In the genomic region with DNA sequence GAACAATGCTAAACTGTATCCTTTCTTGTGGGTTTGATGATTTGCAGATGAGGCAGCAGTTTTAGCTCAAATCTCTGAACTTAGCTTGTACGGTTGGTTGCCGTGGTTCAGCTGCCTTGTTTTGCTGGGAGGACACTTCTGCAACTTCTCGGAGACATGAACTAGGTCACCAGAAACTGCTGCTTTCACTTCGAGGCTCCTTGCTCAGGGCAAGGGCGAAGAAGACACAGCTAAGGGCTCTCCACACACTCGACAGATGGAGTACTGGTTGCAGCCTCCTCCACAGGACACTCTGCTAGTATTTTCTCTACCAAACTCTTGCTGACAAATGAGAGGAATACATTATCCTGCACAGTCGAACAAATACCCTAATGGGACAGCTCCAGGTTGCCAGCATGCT, we compare ENCODE assay signal across 8 mouse cellular contexts.
A peak's percentile ranks its signal among the peaks of the same experiment; 100 is the strongest.
DNase-seq lines count a peak whose midpoint lies in the region; ATAC-seq and TF ChIP-seq lines count a peak whose summit lies in the region.
"Had no signal": no experiment of that assay in that cellular context is flagged by ENCODE, and none has a peak within 500 bp of the region (broad histone marks: within the 10 kb centered on the region; RNA-seq: fewer than 3 reads in every experiment).

No protein-coding gene starts in this region.

- DNase-seq in hindbrain, embryonic 10.5 days (ENCODE audit: low spot score) = peak; percentile 10
- no peak for DNase-seq in CH12.LX (ENCODE audit: extremely low read depth)
- DNase-seq in splenic B cell, adult 2 months (ENCODE audit: low read depth, low spot score) = peak; percentile 48
- no peak for DNase-seq in adrenal gland, postnatal 36 days
- no peak for DNase-seq in right cerebral cortex, adult 2 months (ENCODE audit: low spot score in 2 of 2)
- DNase-seq: retina, postnatal 1 day had no signal

- 57% methylated on average over 7 of the region's 7 CpGs for WGBS in hindbrain, embryonic 10.5 days
- WGBS in hindbrain, embryonic 16.5 days = 49% methylated on average over 7 of the region's 7 CpGs

- in situ Hi-C loops in CH12.LX (cut with MboI; ENCODE audit: low pct_ligation_motif_present, low pct_unique_long_range_greater_than_20kb, low sequenced_read_pairs) = loop anchor here (10.0 kb wide), 1 partner anchor 99 kb away; the partner anchor contains the start of gene Ado

- no peaks in the 10 kb centered on the region for H3K9me3 ChIP-seq in hindbrain, embryonic 10.5 days
- H3K9me3 ChIP-seq in hindbrain, embryonic 16.5 days (ENCODE audit: control insufficient read depth, low read length) = no peaks in the 10 kb centered on the region
- H3K9me3 ChIP-seq in CH12.LX (replicated peaks; ENCODE audit: low read length) = no peaks in the 10 kb centered on the region

- no peak for TF ChIP-seq EP300 in CH12.LX (IDR thresholded peaks at IDR 0.05; ENCODE audit: low read length)

- no peak overlapping the region for H3K27ac ChIP-seq in hindbrain, embryonic 10.5 days
- H3K27ac ChIP-seq in hindbrain, embryonic 16.5 days (ENCODE audit: low read depth, low read length) = no peak overlapping the region
- H3K27ac ChIP-seq in CH12.LX (ENCODE audit: insufficient read depth, low read depth) = peak overlapping the region; percentile 61
- H3K27ac ChIP-seq in brown adipose tissue, adult 24 weeks (replicated peaks; ENCODE audit: low read depth, low read length) = peak overlapping the region; percentile 61; the same call in 1 of the 2 replicates

- TF ChIP-seq CTCF in CH12.LX (conservative IDR thresholded peaks at IDR 0.05 in 1 of 2, IDR thresholded peaks at IDR 0.05 in 1 of 2; ENCODE audit: low read depth in 2 of 2, low read length in 2 of 2) = no peak

- TF ChIP-seq RAD21 in CH12.LX (IDR thresholded peaks at IDR 0.05; ENCODE audit: low read depth, low read length) = no peak

- no peak for TF ChIP-seq POLR2A in CH12.LX (IDR thresholded peaks at IDR 0.05; ENCODE audit: low read depth, low read length)

- no peak overlapping the region for H3K9ac ChIP-seq in hindbrain, embryonic 16.5 days (ENCODE audit: low read depth, low read length)
- H3K9ac ChIP-seq in CH12.LX (ENCODE audit: insufficient read depth, low read depth) = no peak overlapping the region

- H3K4me2 ChIP-seq in hindbrain, embryonic 16.5 days (ENCODE audit: low read length) = no peak overlapping the region
- peak overlapping the region; percentile 86; the same call in 1 of the 2 replicates for H3K4me2 ChIP-seq in CH12.LX (ENCODE audit: insufficient read depth, low read depth, poor library complexity, severe bottlenecking)

- H3K27me3 ChIP-seq in hindbrain, embryonic 10.5 days (ENCODE audit: insufficient read depth, poor library complexity, severe bottlenecking) = peaks cover 28% of the 10 kb centered on the region
- H3K27me3 ChIP-seq in hindbrain, embryonic 16.5 days (replicated peaks; ENCODE audit: control insufficient read depth, insufficient read depth, low read length) = no peaks in the 10 kb centered on the region
- H3K27me3 ChIP-seq in CH12.LX (replicated peaks) = no peaks in the 10 kb centered on the region
- no peaks in the 10 kb centered on the region for H3K27me3 ChIP-seq in splenic B cell, adult 2 months (ENCODE audit: control insufficient read depth, insufficient read depth, low read length, poor library complexity, severe bottlenecking)

- no peaks in the 10 kb centered on the region for H3K36me3 ChIP-seq in hindbrain, embryonic 10.5 days
- H3K36me3 ChIP-seq in hindbrain, embryonic 16.5 days (ENCODE audit: control insufficient read depth, insufficient read depth, low read length) = no peaks in the 10 kb centered on the region
- H3K36me3 ChIP-seq in CH12.LX (replicated peaks in 1 of 2; ENCODE audit: control insufficient read depth in 1 of 2, insufficient read depth in 1 of 2, low read length in 1 of 2) = no peaks in the 10 kb centered on the region
- no peaks in the 10 kb centered on the region for H3K36me3 ChIP-seq in splenic B cell, adult 2 months (ENCODE audit: control insufficient read depth, insufficient read depth, low read length, poor library complexity, severe bottlenecking)

- H3K4me1 ChIP-seq in hindbrain, embryonic 10.5 days (replicated peaks) = peaks cover 24% of the 10 kb centered on the region
- H3K4me1 ChIP-seq in hindbrain, embryonic 16.5 days (ENCODE audit: control insufficient read depth, insufficient read depth, low read depth, low read length) = peaks cover 19% of the 10 kb centered on the region
- peaks cover 9 to 35% of the 10 kb centered on the region in 2 experiments for H3K4me1 ChIP-seq in CH12.LX (ENCODE audit: control insufficient read depth in 1 of 2, insufficient read depth in 2 of 2)
- H3K4me1 ChIP-seq in brown adipose tissue, adult 24 weeks (ENCODE audit: control insufficient read depth, insufficient read depth, insufficient read length, low read length) = peaks cover 14% of the 10 kb centered on the region; the same call in 1 of the 2 replicates

- ATAC-seq in hindbrain, embryonic 16.5 days = no peak

- dilution Hi-C loops in CH12.LX (cut with MboI; ENCODE audit: extremely low pct_ligation_motif_present, extremely low pct_unique_long_range_greater_than_20kb, low sequenced_read_pairs) = no loop called here

- no peaks in the 10 kb centered on the region for H3K79me2 ChIP-seq in CH12.LX (replicated peaks; ENCODE audit: control insufficient read depth, extremely low read depth, insufficient read depth, poor library complexity, severe bottlenecking)

- no peak overlapping the region for H3K4me3 ChIP-seq in hindbrain, embryonic 10.5 days
- no peak overlapping the region for H3K4me3 ChIP-seq in hindbrain, embryonic 16.5 days (ENCODE audit: low read length)
- no peak overlapping the region for H3K4me3 ChIP-seq in CH12.LX (replicated peaks in 1 of 3; ENCODE audit: low read depth in 2 of 3, low read length in 2 of 3, poor library complexity in 1 of 3)
- no peak overlapping the region for H3K4me3 ChIP-seq in brown adipose tissue, adult 24 weeks (ENCODE audit: insufficient read depth, low read depth, low read length)

TF ChIP-seq in CH12.LX, 34 proteins besides CTCF, POLR2A, EP300 and RAD21:
- TF ChIP-seq UBTF (IDR thresholded peaks at IDR 0.05; ENCODE audit: low read depth, low read length) = no peak
- TF ChIP-seq JUND (conservative IDR thresholded peaks at IDR 0.05; ENCODE audit: low read depth, low read length) = no peak
- TF ChIP-seq MAX (IDR thresholded peaks at IDR 0.05; ENCODE audit: low read length) = no peak

Comparison
In these comparisons a context has a peak if more than half of its experiments do, and no peak if none do; other contexts are left out.
1. DNase-seq: peak in hindbrain, embryonic 10.5 days (single experiment) and splenic B cell, adult 2 months (single experiment); none in CH12.LX (single experiment), adrenal gland, postnatal 36 days (0 of 2) and right cerebral cortex, adult 2 months (0 of 2).
2. H3K27ac ChIP-seq: peak in CH12.LX (single experiment) and brown adipose tissue, adult 24 weeks (single experiment); none in hindbrain, embryonic 10.5 days (single experiment) and hindbrain, embryonic 16.5 days (single experiment).